Mouse (Mus musculus) CH12.LX (cell line): ENCODE measurements at regions not wholly inside any gene's neighbourhood (a gene's known extent, or its start where the extent isn't known, plus 50 kb on each side); places are given as distances from the start of the nearest gene placed in this dataset.

Experiments
- DNase-seq: peaks from one replicate; pipeline ENCODE4 v3.0.0-alpha.2; 2013; ENCODE audit errors: extremely low read depth
- H3K27ac ChIP-seq: 2 replicates; pipeline ENCODE4 v1.5.1; 2012; ENCODE audit warnings: low read depth, mild to moderate bottlenecking, control low read depth, moderate library complexity; ENCODE audit not compliant: insufficient read depth
- H3K27me3 ChIP-seq: replicated peaks from 2 replicates; pipeline ENCODE3; 2012; ENCODE audit warnings: inconsistent platforms
- H3K36me3 ChIP-seq, 2 experiments: replicated peaks in 1 of 2; 2 replicates each; pipeline versions ENCODE3 to v1.6.1; 2012; ENCODE audit warnings: inconsistent platforms in 1 of 2, low read length in 1 of 2, mild to moderate bottlenecking in 1 of 2, mixed read lengths in 1 of 2, moderate library complexity in 1 of 2; ENCODE audit not compliant: control insufficient read depth in 1 of 2, insufficient read depth in 1 of 2
- H3K4me1 ChIP-seq, 2 experiments: 2 replicates each; pipeline ENCODE4 v1.6.1; 2012; ENCODE audit warnings: inconsistent platforms in 1 of 2, moderate library complexity in 1 of 2; ENCODE audit not compliant: insufficient read depth in 2 of 2, control insufficient read depth in 1 of 2
- H3K4me2 ChIP-seq: 2 replicates; pipeline ENCODE4 v1.6.1; 2012; ENCODE audit warnings: low read depth, mild to moderate bottlenecking, control low read depth; ENCODE audit not compliant: poor library complexity, insufficient read depth, severe bottlenecking
- H3K4me3 ChIP-seq, 3 experiments: fragments of 150-350 bp in 1 of 3; sonication (generic) in 1 of 3; replicated peaks in 1 of 3; 2 replicates each; pipeline versions ENCODE3 to v1.5.1; 2011 to 2012; ENCODE audit warnings: low read depth in 2 of 3, low read length in 2 of 3, mild to moderate bottlenecking in 2 of 3, moderate library complexity in 2 of 3, control low read depth in 1 of 3, improper control_type of control experiment in 1 of 3, inconsistent platforms in 1 of 3, mixed read lengths in 1 of 3; ENCODE audit not compliant: poor library complexity in 1 of 3
- H3K79me2 ChIP-seq: replicated peaks from 2 replicates; pipeline ENCODE4 v1.6.1; 2012; ENCODE audit warnings: mild to moderate bottlenecking, moderate library complexity; ENCODE audit not compliant: control insufficient read depth, poor library complexity, insufficient read depth, severe bottlenecking; ENCODE audit errors: extremely low read depth
- H3K9ac ChIP-seq: 2 replicates; pipeline ENCODE4 v1.6.1; 2012; ENCODE audit warnings: low read depth, mild to moderate bottlenecking, control low read depth, moderate library complexity; ENCODE audit not compliant: insufficient read depth
- H3K9me3 ChIP-seq: replicated peaks from 2 replicates; pipeline ENCODE3; 2012; ENCODE audit warnings: low read length, inconsistent platforms, mixed read lengths
- BHLHE40 ChIP-seq: IDR thresholded peaks from 2 replicates; pipeline ENCODE4 v1.6.1; 2011; ENCODE audit warnings: mild to moderate bottlenecking, low read depth, low read length, improper control_type of control experiment
- CHD2 ChIP-seq: IDR thresholded peaks from 2 replicates; pipeline ENCODE4 v1.6.1; 2011; ENCODE audit warnings: low read length, improper control_type of control experiment
- CTCF ChIP-seq, 2 experiments: IDR thresholded peaks in 1 of 2; conservative IDR thresholded peaks in 1 of 2; 2 replicates each; pipeline ENCODE4 v1.5.1; 2011 to 2012; ENCODE audit warnings: low read depth in 2 of 2, low read length in 2 of 2, improper control_type of control experiment in 1 of 2, inconsistent platforms in 1 of 2, mild to moderate bottlenecking in 1 of 2, moderate library complexity in 1 of 2
- E2F4 ChIP-seq: IDR thresholded peaks from 2 replicates; pipeline ENCODE4 v1.6.1; 2011; ENCODE audit warnings: low read depth, low read length, improper control_type of control experiment; ENCODE audit not compliant: insufficient replicate concordance
- EP300 ChIP-seq: IDR thresholded peaks from 2 replicates; pipeline ENCODE4 v1.6.1; 2011; ENCODE audit warnings: low read length, improper control_type of control experiment
- ETS1 ChIP-seq: conservative IDR thresholded peaks from 2 replicates; pipeline ENCODE4 v1.6.1; 2012; ENCODE audit warnings: low read depth, mild to moderate bottlenecking, inconsistent platforms, low read length, improper control_type of control experiment, moderate library complexity
- HCFC1 ChIP-seq: IDR thresholded peaks from 2 replicates; pipeline ENCODE4 v1.6.1; 2012; ENCODE audit warnings: low read depth, mild to moderate bottlenecking, inconsistent platforms, low read length, improper control_type of control experiment
- IRF4 ChIP-seq: IDR thresholded peaks from 2 replicates; pipeline ENCODE4 v1.6.1; 2014; ENCODE audit warnings: low read depth, mild to moderate bottlenecking, inconsistent platforms, low read length, improper control_type of control experiment
- JUND ChIP-seq: conservative IDR thresholded peaks from 2 replicates; pipeline ENCODE4 v1.6.1; 2011; ENCODE audit warnings: low read depth, low read length, improper control_type of control experiment
- KAT2A ChIP-seq: IDR thresholded peaks from 2 replicates; pipeline ENCODE4 v1.6.1; 2012; ENCODE audit warnings: low read length, improper control_type of control experiment, inconsistent platforms; ENCODE audit not compliant: insufficient replicate concordance
- MAFK ChIP-seq: IDR thresholded peaks from 2 replicates; pipeline ENCODE4 v1.6.1; 2011; ENCODE audit warnings: low read length, improper control_type of control experiment; ENCODE audit not compliant: insufficient replicate concordance
- MAX ChIP-seq: IDR thresholded peaks from 2 replicates; pipeline ENCODE4 v1.6.1; 2011; ENCODE audit warnings: low read length, improper control_type of control experiment
- MAZ ChIP-seq: IDR thresholded peaks from 2 replicates; pipeline ENCODE4 v1.6.1; 2012; ENCODE audit warnings: low read depth, mild to moderate bottlenecking, inconsistent platforms, low read length, improper control_type of control experiment, moderate library complexity
- MEF2A ChIP-seq: IDR thresholded peaks from 2 replicates; pipeline ENCODE4 v1.6.1; 2014; ENCODE audit warnings: low read depth, mild to moderate bottlenecking, inconsistent platforms, low read length, improper control_type of control experiment, borderline replicate concordance
- MXI1 ChIP-seq: IDR thresholded peaks from 2 replicates; pipeline ENCODE4 v1.6.1; 2011; ENCODE audit warnings: mild to moderate bottlenecking, low read depth, low read length, improper control_type of control experiment
- MYC ChIP-seq: IDR thresholded peaks from 2 replicates; pipeline ENCODE4 v1.6.1; 2011; ENCODE audit warnings: low read depth, mild to moderate bottlenecking, improper control_type of control experiment, low read length
- NELFE ChIP-seq: IDR thresholded peaks from 2 replicates; pipeline ENCODE4 v1.6.1; 2011; ENCODE audit warnings: low read depth, low read length, improper control_type of control experiment
- NRF1 ChIP-seq: IDR thresholded peaks from 2 replicates; pipeline ENCODE4 v1.6.1; 2014; ENCODE audit warnings: low read depth, mild to moderate bottlenecking, inconsistent platforms, low read length, improper control_type of control experiment, moderate library complexity
- PAX5 ChIP-seq: IDR thresholded peaks from 2 replicates; pipeline ENCODE4 v1.6.1; 2012; ENCODE audit warnings: low read length, inconsistent platforms, mixed read lengths
- POLR2A ChIP-seq: IDR thresholded peaks from 2 replicates; pipeline ENCODE4 v1.6.1; 2011; ENCODE audit warnings: low read depth, mild to moderate bottlenecking, improper control_type of control experiment, low read length
- POLR2AphosphoS2 ChIP-seq: IDR thresholded peaks from 2 replicates; pipeline ENCODE4 v1.6.1; 2011; ENCODE audit warnings: low read depth, low read length, improper control_type of control experiment
- RAD21 ChIP-seq: IDR thresholded peaks from 2 replicates; pipeline ENCODE4 v1.6.1; 2011; ENCODE audit warnings: low read depth, mild to moderate bottlenecking, low read length, improper control_type of control experiment, moderate library complexity
- RCOR1 ChIP-seq: conservative IDR thresholded peaks from 2 replicates; pipeline ENCODE4 v1.6.1; 2012; ENCODE audit warnings: low read depth, mild to moderate bottlenecking, inconsistent platforms, low read length, improper control_type of control experiment
- SIN3A ChIP-seq: IDR thresholded peaks from 2 replicates; pipeline ENCODE4 v1.6.1; 2012; ENCODE audit warnings: low read length, improper control_type of control experiment, inconsistent platforms
- SMC3 ChIP-seq: IDR thresholded peaks from 2 replicates; pipeline ENCODE4 v1.6.1; 2011; ENCODE audit warnings: low read depth, low read length, improper control_type of control experiment
- TBP ChIP-seq: conservative IDR thresholded peaks from 2 replicates; pipeline ENCODE4 v1.6.1; 2011; ENCODE audit warnings: low read depth, low read length, improper control_type of control experiment
- TCF12 ChIP-seq: IDR thresholded peaks from 2 replicates; pipeline ENCODE4 v1.6.1; 2014; ENCODE audit warnings: low read depth, mild to moderate bottlenecking, inconsistent platforms, low read length, improper control_type of control experiment
- UBTF ChIP-seq: IDR thresholded peaks from 2 replicates; pipeline ENCODE4 v1.6.1; 2012; ENCODE audit warnings: low read depth, mild to moderate bottlenecking, inconsistent platforms, low read length, improper control_type of control experiment, moderate library complexity
- USF1 ChIP-seq: IDR thresholded peaks from 2 replicates; pipeline ENCODE4 v1.6.1; 2014; ENCODE audit warnings: low read depth, mild to moderate bottlenecking, inconsistent platforms, low read length, improper control_type of control experiment
- USF2 ChIP-seq: conservative IDR thresholded peaks from 2 replicates; pipeline ENCODE4 v1.6.1; 2011; ENCODE audit warnings: low read depth, low read length, improper control_type of control experiment
- ZC3H11A ChIP-seq: IDR thresholded peaks from 2 replicates; pipeline ENCODE4 v1.6.1; 2012; ENCODE audit warnings: low read depth, mild to moderate bottlenecking, inconsistent platforms, low read length, improper control_type of control experiment
- ZKSCAN1 ChIP-seq: IDR thresholded peaks from 2 replicates; pipeline ENCODE4 v1.6.1; 2012; ENCODE audit warnings: low read depth, inconsistent platforms, low read length, improper control_type of control experiment, borderline replicate concordance
- ZMIZ1 ChIP-seq: IDR thresholded peaks from 2 replicates; pipeline ENCODE4 v1.6.1; 2012; ENCODE audit warnings: low read depth, mild to moderate bottlenecking, inconsistent platforms, low read length, improper control_type of control experiment
- dilution Hi-C: fragments of 300-500 bp; cut with MboI; formaldehyde crosslinking; loops from 2 replicates; pipeline ENCODE4 v1.14.3; 2020; ENCODE audit warnings: low sequenced_read_pairs; ENCODE audit not compliant: extremely low pct_unique_long_range_greater_than_20kb, extremely low pct_ligation_motif_present
- in situ Hi-C: fragments of 300-500 bp; cut with MboI; formaldehyde crosslinking; loops from 3 replicates; pipeline ENCODE4 v1.14.3; 2019; ENCODE audit warnings: low sequenced_read_pairs, low pct_ligation_motif_present, low pct_unique_long_range_greater_than_20kb, mixed read lengths

DNA sequence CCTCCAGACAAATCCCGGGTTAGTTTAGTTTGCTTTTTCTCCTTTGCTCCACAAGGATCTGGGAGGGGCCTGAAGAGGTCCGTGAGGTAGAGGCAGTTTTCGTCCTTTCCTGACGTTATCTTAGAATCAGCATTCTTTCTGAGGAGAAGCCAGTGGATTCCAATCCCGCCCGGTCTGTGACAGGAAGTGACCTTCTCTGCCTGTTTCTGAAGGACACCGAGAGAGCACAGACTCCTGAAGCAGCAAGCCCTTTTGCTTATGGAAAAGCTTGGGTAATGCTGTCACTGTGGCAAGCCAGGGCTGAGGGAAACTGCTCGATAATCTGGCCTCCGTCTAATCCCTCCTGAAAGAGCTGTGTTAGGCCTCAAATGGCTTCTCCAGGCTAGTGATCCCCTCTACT lies 67.7 kb downstream of the Vcpkmt start:
- TF ChIP-seq TBP = no peak
- Histone ChIP-seq H3K27ac (no peak overlapping the region), H3K27me3 (no peaks in the 10 kb centered on the region), H3K9me3 (no peaks in the 10 kb centered on the region), H3K79me2 (no peaks in the 10 kb centered on the region), H3K36me3 (no peaks in the 10 kb centered on the region), H3K4me1 (peaks cover 50 to 76% of the 10 kb centered on the region in 2 experiments), H3K4me3 (no peak overlapping the region), H3K4me2 (no peak overlapping the region), H3K9ac (no peak overlapping the region)
- DNase-seq = no peak
- in situ Hi-C loops (no loop called here), dilution Hi-C loops (no loop called here)

GRCm38 (mm10) chr12:69513166-69513565 lies 69.7 kb downstream of the Vcpkmt start:
- Histone ChIP-seq H3K9ac (peak overlapping the region; percentile 12; the same call in 1 of the 2 replicates), H3K4me3 (no peak overlapping the region), H3K79me2 (no peaks in the 10 kb centered on the region), H3K27me3 (no peaks in the 10 kb centered on the region), H3K9me3 (no peaks in the 10 kb centered on the region), H3K4me1 (peaks cover 53 to 83% of the 10 kb centered on the region in 2 experiments), H3K4me2 (peak overlapping the region; percentile 80), H3K27ac (peak overlapping the region; percentile 90), H3K36me3 (no peaks in the 10 kb centered on the region)
- TF ChIP-seq UBTF (no peak), RCOR1 (no peak), NELFE (0 out of 2 replicates have a peak, but pooled peaks have one; percentile 22), MAX (no peak), USF1 (no peak), CHD2 (0 out of 2 replicates have a peak, but pooled peaks have one; percentile 72), BHLHE40 (peak; percentile 69), NRF1 (no peak), E2F4 (no peak), ZMIZ1 (no peak), MAZ (no peak), MAFK (no peak), RAD21 (peak; percentile 20), KAT2A (no peak), JUND (no peak), MXI1 (peak; percentile 23; the same call in 1 of the 2 replicates), SIN3A (no peak), SMC3 (peak; percentile 26), POLR2A (peak; percentile 40), MEF2A (peak; percentile 85), PAX5 (no peak), CTCF (conservative IDR thresholded peaks at IDR 0.05 in 1 of 2, IDR thresholded peaks at IDR 0.05 in 1 of 2; ENCODE audit: low read depth in 2 of 2, low read length in 2 of 2) (no peak), ETS1 (peak; percentile 82), ZC3H11A (no peak), USF2 (no peak), TCF12 (peak; percentile 35; the same call in 1 of the 2 replicates), ZKSCAN1 (no peak), EP300 (peak; percentile 67; the same call in 1 of the 2 replicates), HCFC1 (no peak), POLR2AphosphoS2 (no peak), MYC (no peak), IRF4 (peak; percentile 87)
- dilution Hi-C loops = no loop called here
- DNase-seq = peak; percentile 60
- in situ Hi-C loops = no loop called here
